Mouse (Mus musculus) layer of hippocampus, adult 18-20 months (tissue): ENCODE measurements around the gene Nrp2. TPM values are rescaled to one million over a fixed set of nuclear protein-coding genes. Genes with fewer than 3 reads are reported as not detected.

Experiments
- DNase-seq, 2 experiments: peaks; one replicate each; pipeline ENCODE4 v3.0.0; 2022; ENCODE audit warnings: low spot score in 2 of 2
- total RNA-seq, 2 experiments: library from RNA; stranded (reverse); gene quantifications; 2 replicates each; pipeline ENCODE4 v1.2.3; 2021

The Nrp2 gene
- total RNA-seq, 2 experiments from 2014 or later: 54.1 to 56.3 TPM

DNA sequence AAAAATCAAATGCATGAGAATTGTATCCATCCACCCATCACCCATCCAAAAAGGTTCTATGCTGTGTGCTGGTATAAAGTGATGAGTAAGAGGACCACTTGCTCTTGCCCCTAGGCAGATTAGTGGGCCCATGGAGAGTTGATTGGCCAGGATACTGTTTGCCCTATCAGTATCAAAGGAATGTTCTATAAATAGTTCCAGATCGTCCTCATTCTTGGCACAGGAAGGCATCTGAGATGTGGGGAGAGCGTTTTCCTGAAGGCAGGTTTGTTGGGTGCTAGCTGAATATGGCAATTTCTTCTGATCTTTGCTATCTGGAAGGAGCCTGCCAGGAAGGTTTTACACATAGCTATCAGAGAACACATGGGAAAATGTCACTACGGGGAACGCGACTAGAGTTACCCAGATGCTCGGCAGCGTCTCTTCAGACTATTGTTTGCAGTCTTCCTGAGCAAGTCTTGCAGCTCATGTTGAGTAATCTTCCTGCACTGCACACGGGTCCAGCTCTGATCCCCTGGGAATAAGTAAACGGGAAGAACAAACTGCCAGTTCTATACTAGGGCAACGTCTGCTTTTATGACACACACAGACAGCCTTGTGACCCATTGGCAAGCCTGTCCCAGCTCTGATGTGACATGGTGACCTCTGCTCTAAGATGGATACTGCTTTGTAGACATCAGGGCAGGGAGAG is 44.5 kb downstream of the Nrp2 start:
- no peak for DNase-seq

GRCm38 (mm10) chr1:62748361-62748760 is 45.3 kb downstream of the Nrp2 start:
- DNase-seq: no peak

GRCm38 (mm10) chr1:62749716-62750115 is 46.6 kb downstream of the Nrp2 start:
- DNase-seq: peak; percentile 63 to 75

- no peak for DNase-seq
Observed at GRCm38 (mm10) chr1:62750408-62751008, 47.4 kb downstream of the Nrp2 start.

DNA sequence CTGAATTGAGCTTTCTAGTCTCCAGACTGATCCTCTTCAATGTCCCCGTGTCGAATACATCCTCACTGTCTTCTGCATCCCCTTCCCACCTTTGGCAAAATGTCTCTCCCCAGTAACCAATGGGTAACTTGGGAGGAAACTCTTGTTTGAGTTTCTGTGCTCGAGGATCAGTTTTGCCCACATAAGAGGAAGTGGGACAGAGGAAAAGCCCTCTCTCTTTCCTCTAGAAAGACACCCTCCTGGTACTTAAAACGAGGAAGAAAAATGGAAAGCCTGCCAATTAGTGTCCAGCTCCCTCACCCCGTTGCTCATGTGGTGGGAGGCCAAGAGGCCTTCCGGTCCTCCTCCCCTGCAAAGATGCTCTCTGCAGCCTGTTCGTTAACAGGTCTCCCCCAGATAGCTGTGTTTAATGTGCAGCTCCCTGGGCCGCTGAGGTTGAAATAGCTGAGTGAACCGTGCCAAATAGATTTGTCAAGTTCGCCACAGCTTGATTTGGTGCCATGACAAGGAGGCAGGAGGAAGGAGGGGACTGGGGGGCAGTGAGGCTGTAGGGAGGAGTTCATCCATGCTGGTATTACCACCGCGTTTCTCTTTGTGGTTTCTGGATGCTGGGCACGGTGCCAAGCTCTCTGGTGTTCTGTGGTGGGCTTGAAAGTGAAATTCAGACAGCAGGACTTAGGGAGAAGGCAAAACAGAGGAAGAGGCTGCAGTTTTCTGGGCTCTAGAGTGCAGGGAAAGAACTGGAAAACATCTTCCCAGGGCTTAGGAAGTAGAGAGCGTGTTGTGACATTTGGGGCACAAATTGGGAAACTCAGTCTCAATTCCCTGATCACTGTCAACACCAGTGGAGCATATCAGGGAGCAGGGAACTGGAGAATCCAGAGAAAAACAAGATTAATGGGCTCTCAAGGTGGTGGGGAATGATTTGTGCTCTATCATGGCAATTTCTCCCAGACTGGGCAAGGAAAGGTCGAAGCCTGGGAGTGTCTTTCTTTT is 48.2 kb downstream of the Nrp2 start:
- no peak for DNase-seq

DNA sequence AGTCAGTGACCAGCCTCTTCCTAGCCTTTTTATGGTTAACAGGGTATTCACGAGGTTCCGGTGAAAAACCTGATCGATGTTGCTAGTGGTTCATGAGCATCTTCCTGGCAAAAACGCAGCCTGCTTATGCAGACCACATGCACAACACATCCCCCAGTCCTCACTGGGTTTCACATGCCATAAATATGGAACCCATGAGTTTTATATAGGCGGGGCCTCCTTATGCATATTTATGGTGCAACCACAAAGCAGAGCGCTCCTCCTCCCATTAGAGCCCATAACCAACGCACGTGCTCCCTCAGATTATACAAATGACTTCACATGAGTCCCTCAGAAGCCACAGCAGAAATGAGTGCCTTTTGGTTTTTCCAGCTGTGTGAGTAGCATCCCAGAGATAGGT is 49.0 kb downstream of the Nrp2 start:
- no peak for DNase-seq

DNA sequence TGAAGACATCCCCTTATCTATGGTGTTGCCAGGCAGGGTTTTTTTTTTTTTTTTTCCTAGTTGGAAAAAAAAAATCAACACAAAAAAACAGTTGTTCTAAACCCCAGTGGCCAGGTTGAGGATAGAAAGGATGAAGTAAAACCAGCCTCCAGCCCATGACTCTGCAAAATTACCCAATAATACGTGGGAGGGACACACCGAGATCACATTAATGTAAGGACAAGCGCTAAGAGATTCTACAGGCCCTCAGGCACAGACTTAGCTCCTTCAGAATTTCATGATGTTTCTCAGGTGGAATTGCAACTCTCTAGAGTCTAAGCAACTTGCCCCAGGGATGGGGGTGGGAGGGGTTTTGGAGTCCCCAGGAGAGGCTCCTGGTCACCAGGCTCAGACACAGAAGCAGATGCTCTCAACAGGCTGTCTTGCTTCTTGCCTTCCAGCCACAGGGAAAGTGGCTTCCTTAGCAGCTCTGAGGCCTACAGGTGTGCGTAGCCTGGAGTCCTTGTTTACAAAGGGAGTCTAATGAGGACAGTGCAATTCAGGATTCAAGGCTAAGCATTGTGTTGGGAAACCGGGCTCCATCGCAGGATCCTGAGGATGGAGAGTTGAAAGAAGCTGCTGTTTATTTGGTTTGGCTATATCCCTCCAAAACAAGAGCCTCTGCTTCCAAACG is 49.7 kb downstream of the Nrp2 start:
- DNase-seq: no peak

DNA sequence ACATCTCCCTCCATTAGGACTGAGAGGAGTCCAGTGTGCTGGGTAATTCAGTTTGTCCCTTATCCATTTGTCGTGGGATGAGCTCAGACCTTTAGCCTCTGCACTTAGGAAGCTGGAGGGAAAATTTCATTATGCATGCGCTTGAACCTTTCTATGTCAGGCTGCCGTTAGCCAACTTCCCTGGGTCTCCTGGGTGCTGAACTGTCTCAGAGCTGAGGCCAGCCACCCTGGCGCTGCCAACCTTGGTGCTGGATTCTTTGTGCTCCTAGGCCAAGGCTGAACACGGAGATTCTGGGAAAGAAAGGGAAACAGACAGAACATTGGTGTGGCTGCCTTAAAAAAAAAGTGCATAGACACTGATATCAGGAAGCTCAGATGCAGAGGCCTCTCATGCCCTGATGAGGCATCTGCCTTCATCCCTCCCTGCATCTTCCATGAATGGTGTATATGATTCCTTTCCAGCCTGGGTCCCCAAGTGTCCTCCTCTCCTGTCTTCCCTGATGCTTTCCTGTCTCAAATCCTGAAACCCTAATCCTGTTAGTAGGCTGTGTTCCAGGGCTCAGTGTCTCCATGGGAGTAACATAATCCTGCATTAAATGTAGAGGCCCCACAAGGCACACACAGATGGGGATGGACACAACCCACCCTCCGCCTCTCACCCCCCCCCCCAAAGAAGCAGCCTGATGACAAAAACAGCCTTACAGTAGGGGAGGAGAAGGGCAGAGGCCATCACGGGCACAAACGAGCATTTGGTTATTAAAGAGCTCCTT is 51.2 kb downstream of the Nrp2 start:
- DNase-seq: no peak

DNA sequence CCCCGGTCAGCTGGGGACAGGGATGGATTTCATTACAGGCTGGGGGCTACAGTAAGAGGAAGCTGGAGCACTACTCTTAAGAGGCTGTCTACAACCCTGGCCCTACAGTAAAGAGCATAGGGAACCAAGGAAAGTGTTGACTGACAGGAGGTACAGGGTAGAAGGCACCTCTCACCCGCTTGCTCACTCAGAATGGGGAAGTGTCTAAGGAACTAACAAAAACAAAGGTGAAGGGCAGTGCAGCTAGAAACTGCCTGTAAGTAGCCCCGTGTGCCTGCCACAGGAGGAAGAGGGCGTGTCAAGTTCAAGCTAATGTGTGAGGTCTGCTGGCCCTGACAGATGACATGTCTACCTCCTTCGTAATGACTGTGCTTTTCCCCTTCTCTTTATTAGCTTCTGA is 57.0 kb downstream of the Nrp2 start:
- no peak for DNase-seq

- no peak for DNase-seq
Observed at GRCm38 (mm10) chr1:62760565-62760964, 57.5 kb downstream of the Nrp2 start.

DNA sequence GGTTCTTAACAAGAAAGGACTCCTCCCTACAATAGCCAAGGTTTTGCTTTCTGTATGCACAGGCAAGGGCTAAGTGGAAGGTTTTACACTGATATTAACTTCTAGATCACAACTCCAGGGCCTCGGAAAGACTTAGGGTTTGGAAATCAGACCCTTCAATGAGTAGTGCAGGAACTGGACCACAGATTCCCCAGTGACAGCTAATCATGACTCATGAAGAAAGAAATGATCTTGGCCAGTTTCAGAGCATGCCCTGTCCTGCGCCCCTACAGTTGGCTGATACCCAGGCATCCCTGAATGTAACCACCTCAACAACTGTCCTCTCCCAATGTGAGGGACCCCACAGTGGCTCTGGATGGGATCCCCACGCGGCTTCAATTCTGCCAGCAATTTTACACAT is 60.7 kb downstream of the Nrp2 start:
- no peak for DNase-seq

- no peak for DNase-seq
Observed at GRCm38 (mm10) chr1:62765171-62765570, 62.1 kb downstream of the Nrp2 start.

GRCm38 (mm10) chr1:62766766-62767165 is 63.7 kb downstream of the Nrp2 start:
- no peak for DNase-seq

DNA sequence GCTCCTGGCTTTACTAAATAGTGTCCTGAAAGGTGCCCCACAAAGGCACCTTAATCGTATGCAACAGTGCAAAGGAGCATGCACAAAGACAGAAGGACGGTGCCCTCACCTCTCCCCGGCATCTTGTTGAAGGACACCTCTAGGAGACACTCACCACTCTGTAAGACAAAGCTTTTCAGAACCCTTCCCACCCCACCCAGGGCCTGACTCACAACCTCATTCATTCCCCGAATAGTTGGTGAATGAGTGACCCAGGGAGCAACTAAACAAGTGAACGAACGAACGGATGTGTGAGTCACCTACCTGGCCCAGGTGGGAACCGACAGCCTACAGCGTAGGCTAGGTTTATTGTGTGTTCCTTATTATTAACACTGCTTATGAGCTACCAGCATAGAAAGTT is 64.5 kb downstream of the Nrp2 start:
- DNase-seq: no peak

DNA sequence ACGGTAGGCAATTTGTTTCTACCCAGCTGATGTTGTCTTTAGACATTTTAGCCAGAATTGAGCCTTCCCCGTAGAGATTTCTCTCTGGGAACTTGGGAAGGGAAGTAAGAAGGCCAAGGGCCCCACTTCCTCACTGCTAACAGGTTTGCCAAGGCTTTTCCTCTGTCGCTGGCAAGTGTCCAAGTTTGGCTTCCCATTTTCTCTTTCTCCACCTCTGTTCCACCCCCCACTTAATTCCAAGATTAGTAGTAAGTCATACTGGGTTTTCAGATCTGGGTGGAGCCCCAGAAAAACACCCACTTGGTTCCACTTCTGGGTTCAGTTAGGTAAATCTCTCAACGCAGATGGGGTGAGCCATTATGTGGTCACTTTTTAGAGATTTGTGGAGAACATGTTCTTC is 67.5 kb downstream of the Nrp2 start:
- DNase-seq: no peak

DNA sequence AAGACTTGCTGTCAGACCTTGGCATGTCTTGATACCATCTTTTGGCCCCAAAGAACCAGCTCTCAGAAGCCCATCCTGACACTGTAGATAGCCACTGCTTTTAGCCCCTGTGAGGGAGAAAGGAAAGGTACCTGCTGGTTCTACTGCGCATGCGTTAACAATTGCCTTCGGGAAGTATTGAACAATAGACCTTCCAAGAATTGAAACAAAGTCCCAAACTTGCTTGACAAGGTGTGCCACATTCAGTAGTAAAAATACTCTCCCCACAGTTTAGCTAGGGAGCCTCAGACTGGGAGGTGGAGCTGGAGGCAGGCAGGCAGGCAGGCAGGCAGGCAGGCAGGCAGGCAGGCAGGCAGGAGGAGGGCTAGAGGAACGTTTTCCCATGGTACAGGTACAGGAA is 69.3 kb downstream of the Nrp2 start:
- no peak for DNase-seq

DNA sequence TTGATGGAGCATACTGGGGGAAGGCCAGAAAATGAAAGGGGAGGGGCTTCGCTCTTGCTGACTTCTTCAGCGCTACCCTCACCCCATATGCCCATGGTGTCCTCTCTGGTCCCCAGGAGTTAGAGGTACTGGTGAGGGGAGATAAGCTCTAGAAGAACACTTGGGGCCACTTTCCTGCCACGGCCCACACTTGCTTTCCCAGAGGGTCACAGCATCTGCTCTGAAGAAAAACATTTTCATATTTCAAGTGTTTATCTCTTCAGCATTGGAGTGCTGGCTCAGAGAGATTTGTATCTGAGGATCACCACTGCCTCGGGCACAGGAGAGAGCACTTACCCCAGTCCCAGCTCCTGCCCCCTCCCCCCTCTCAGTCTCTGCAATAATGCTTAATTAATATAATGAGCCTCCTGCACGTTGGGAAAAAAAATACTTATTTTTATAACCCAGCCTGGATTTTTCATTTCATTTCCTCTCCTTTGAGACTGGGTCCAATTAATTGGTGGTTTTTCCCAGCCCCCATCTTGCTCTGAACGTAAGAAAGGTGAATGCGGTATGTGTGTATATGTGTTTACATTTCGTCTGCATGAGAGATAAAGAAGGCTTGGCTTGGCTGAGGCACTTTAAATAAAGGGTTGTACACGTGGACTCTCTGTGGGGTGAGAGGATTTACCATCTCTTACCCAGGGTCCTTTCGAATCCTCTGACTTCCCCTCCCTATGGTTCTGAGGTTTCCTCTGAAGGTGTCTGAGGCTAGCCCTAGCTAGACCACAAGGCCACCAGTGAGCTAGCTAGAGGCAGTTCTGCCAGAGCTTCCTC is 70.2 kb downstream of the Nrp2 start:
- no peak for DNase-seq

DNA sequence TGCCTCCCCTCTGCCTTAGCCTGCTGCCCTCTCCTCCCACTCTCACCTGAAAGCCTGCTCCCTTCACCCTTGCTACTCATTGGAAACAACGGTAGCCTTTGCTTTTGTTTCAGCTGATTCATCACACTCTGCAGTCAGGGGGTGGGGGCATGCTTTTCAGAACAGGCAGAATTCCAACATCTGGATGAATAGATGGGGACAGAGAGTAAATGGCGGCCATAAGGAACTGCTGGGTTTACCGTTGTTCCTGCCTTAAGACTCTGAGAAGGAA is 70.8 kb downstream of the Nrp2 start:
- DNase-seq: no peak

GRCm38 (mm10) chr1:62774288-62775218 is 71.5 kb downstream of the Nrp2 start:
- no peak for DNase-seq
